Mouse (Mus musculus) midbrain, postnatal 0 days (tissue): ENCODE results near the gene Traf2. TPM values are rescaled to one million over a fixed set of nuclear protein-coding genes. Genes with fewer than 3 reads are reported as not detected.

ENCODE experiments used
- ATAC-seq: fragments of 200-750 bp; cut with Nextera tagmentation; 2 replicates; pipeline ENCODE4 v1.8.0; 2017; ENCODE audit warnings: moderate number of reproducible peaks, mild to moderate bottlenecking, moderate TSS enrichment, moderate library complexity; ENCODE audit not compliant: low FRiP score
- DNase-seq: peaks from one replicate; pipeline ENCODE4 v3.0.0-alpha.2; 2015; ENCODE audit warnings: low spot score
- H3K27ac ChIP-seq: fragments of 300-500 bp; sonication (generic); 2 replicates; pipeline ENCODE4 v1.5.1; 2014; ENCODE audit warnings: low read depth, mild to moderate bottlenecking, low read length, mixed read lengths
- H3K27me3 ChIP-seq: fragments of 300-500 bp; sonication (generic); 2 replicates; pipeline ENCODE4 v1.6.1; 2014; ENCODE audit warnings: low read length, control low read depth, mixed read lengths; ENCODE audit not compliant: insufficient read depth
- H3K36me3 ChIP-seq: fragments of 300-500 bp; sonication (generic); 2 replicates; pipeline ENCODE4 v1.6.1; 2014; ENCODE audit warnings: low read length, control low read depth, mixed read lengths; ENCODE audit not compliant: insufficient read depth
- H3K4me1 ChIP-seq: fragments of 300-500 bp; sonication (generic); 2 replicates; pipeline ENCODE4 v1.6.1; 2014; ENCODE audit warnings: mild to moderate bottlenecking, control low read depth, antibody characterized with exemption, low read length, mixed read lengths; ENCODE audit not compliant: insufficient read depth
- H3K4me2 ChIP-seq: fragments of 300-500 bp; sonication (generic); 2 replicates; pipeline ENCODE4 v1.6.1; 2014; ENCODE audit warnings: low read depth, mild to moderate bottlenecking, low read length, mixed read lengths; ENCODE audit not compliant: poor library complexity, severe bottlenecking
- H3K4me3 ChIP-seq: fragments of 300-500 bp; sonication (generic); 2 replicates; pipeline ENCODE4 v1.5.1; 2014; ENCODE audit warnings: low read depth, mild to moderate bottlenecking, low read length, moderate library complexity
- H3K9ac ChIP-seq: fragments of 300-500 bp; sonication (generic); replicated peaks from 2 replicates; pipeline ENCODE4 v1.6.1; 2014; ENCODE audit warnings: mild to moderate bottlenecking, low read length, moderate library complexity, mixed read lengths; ENCODE audit not compliant: poor library complexity, severe bottlenecking
- H3K9me3 ChIP-seq: fragments of 300-500 bp; sonication (generic); 2 replicates; pipeline ENCODE4 v1.6.1; 2016; ENCODE audit warnings: low read length, control low read depth
- CTCF ChIP-seq: IDR thresholded peaks from 2 replicates; pipeline ENCODE4 v1.5.1; 2016; ENCODE audit warnings: antibody characterized with exemption, mild to moderate bottlenecking
- WGBS: fragments of 180-500 bp; shearing (Covaris S2); extraction: QIAGEN DNeasy Blood & Tissue Kit; methylation state at CpG from one replicate; pipeline ENCODE4 v1.1.7; 2014; 5-methylcytosine and 5-hydroxymethylcytosine counted together
- polyA plus RNA-seq: library from polyadenylated mRNA; unstranded; fragments of >200 nt; fragmentation: Nextera tagmentation; extraction: Ambion mirVana; gene quantifications from 2 replicates; pipeline ENCODE4 v1.2.1, GENCODE M21; 2015
- total RNA-seq: library from RNA; depleted of rRNA; stranded (reverse); fragments of >200 nt; gene quantifications from 2 replicates; pipeline ENCODE4 v1.2.3, GENCODE M21; 2014

The Traf2 gene
- total and polyA plus RNA-seq, 2 experiments from 2014 or later, result 5.5 to 7.0 TPM

DNA sequence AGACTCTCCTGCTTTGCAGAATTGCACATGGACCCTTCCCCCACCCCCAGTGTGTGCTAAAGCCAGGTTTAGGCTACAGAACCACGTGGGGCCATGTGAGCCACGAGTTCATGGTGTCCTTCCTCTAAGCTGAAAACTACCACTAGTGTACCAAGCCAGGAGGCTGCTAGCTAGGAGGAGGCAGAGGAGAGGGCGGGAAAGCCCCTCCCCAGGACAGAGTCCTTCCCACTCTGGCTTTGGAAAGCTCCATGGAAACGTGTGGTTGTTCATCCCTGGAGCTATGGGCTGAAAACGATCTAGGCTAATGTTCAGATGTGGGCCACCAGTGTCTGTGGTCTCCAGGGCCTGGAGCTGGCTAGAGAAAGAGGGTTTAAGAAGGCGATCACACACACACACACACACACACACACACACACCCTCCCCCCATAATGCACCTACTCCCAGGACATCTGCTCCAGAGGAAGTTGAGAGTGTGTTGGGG lies 33.9 kb upstream of the Traf2 start:
- TF ChIP-seq CTCF, result no peak
- DNase-seq (no peak), ATAC-seq (no peak)
- H3K4me2 ChIP-seq, result peak overlapping the region; percentile 74
- no peak overlapping the region for H3K27ac ChIP-seq
- H3K9ac ChIP-seq, result peak overlapping the region; percentile 44; the same call in 1 of the 2 replicates
- H3K27me3 ChIP-seq, result peaks cover 38% of the 10 kb centered on the region
- H3K36me3 ChIP-seq, result peaks cover 57% of the 10 kb centered on the region
- peaks cover 22% of the 10 kb centered on the region for H3K4me1 ChIP-seq
- no peaks in the 10 kb centered on the region for H3K9me3 ChIP-seq
- peak overlapping the region; percentile 50 for H3K4me3 ChIP-seq
- 36% methylated on average over 6 of the region's 6 CpGs for WGBS

DNA sequence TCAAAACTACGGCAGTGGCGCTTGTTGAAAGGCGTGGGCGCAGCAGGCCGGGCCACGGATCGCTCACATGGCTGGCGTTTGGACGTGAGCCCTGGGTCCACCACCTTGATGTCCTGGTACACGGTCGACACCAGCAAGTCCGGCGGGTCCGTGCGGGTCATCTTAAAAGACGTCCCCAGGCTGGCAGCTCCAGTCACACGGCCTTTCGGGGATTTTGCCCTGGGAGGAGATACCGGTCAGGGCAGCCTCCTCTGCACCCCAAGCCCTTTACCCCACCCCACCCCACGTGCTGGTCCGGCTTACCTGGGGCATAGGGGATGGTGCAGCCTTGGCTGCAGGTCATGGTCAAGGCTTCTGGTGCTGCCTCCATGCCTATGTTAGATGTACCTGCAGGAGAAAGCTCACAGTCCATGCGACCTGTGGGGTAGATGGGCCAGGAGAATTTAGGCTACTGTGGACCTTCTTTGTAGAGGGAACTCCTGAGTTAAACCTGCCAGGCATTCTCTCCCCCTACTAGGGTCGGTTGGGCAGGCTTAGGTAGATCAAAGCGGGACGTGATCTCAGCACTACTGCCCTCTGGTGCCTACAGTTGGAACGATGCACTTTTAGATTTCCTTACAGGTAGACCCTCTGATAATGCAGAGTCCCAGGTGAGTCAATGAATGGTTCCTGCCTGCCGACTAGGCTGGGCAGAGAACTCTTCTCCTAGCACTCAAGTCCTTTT lies 33.2 kb upstream of the Traf2 start:
- H3K27me3 ChIP-seq, result peaks cover 38% of the 10 kb centered on the region
- peak; percentile 76 for TF ChIP-seq CTCF
- peaks cover 26% of the 10 kb centered on the region for H3K4me1 ChIP-seq

DNA sequence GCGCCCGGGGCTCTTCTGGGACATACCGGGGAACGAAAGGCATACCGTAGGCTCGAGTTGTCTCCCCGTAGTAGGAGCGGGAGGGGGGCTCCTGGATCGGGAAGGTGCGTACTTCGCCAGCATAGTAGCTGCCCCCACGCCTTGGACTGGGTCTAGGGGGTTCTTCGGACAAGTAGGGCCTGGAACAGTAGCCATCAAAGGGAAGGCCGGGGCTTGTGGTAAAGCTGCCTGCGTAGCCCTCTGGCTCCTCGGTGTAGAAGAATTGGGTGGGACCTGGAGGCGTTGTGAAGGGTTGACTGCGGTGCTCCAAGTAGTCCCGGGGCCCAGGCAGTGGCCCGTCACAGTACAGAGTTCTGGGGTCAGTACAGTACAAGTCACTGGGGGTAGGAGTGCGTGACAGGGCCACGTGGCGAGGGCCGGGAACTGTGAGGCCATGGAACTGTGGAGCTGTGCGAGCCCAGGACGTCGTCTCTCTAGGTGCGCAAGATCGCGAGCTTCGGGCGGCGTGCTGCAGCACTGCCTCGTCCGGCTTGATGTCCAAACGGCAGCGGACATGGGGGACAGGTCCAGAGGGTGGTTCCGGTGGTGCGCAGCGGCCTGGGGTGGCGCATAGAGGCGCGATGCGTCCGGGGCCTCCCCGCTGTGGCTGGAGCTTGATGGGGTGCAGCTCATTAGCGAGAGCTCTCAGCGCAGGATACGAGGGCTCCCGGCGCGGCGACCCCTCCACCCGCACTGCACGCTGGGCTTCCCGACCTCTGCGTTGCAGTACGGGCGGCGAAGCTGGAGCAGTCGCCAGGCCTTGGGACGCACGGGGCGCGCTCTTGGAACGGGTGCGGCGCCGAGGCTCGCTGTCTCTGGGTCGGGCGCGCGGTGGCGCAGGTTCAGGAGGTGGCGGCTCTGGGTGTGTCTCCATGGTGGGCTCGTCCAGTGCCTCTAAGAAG lies 32.3 kb upstream of the Traf2 start:
- Histone ChIP-seq H3K36me3 (peaks cover 43% of the 10 kb centered on the region), H3K4me3 (peak overlapping the region; percentile 12), H3K9me3 (no peaks in the 10 kb centered on the region), H3K27ac (no peak overlapping the region), H3K4me2 (peak overlapping the region; percentile 74; the same call in 1 of the 2 replicates), H3K9ac (no peak overlapping the region), H3K4me1 (peaks cover 26% of the 10 kb centered on the region), H3K27me3 (peaks cover 38% of the 10 kb centered on the region)
- ATAC-seq (no peak), DNase-seq (no peak)
- TF ChIP-seq CTCF, result no peak
- 21% methylated on average over 76 of the region's 77 CpGs for WGBS

More for the DNA sequence above, 33.2 kb upstream of the Traf2 start:
- H3K9ac ChIP-seq, result 0 out of 2 replicates have a peak overlapping the region, but pooled peaks have one; percentile 4
- DNase-seq (peak; percentile 72), ATAC-seq (no peak)
- no peaks in the 10 kb centered on the region for H3K9me3 ChIP-seq
- H3K36me3 ChIP-seq, result peaks cover 50% of the 10 kb centered on the region
- H3K4me2 ChIP-seq, result peak overlapping the region; percentile 74
- WGBS, result 14% methylated on average over 27 of the region's 27 CpGs
- peak overlapping the region; percentile 50; the same call in 1 of the 2 replicates for H3K4me3 ChIP-seq
- H3K27ac ChIP-seq, result no peak overlapping the region

DNA sequence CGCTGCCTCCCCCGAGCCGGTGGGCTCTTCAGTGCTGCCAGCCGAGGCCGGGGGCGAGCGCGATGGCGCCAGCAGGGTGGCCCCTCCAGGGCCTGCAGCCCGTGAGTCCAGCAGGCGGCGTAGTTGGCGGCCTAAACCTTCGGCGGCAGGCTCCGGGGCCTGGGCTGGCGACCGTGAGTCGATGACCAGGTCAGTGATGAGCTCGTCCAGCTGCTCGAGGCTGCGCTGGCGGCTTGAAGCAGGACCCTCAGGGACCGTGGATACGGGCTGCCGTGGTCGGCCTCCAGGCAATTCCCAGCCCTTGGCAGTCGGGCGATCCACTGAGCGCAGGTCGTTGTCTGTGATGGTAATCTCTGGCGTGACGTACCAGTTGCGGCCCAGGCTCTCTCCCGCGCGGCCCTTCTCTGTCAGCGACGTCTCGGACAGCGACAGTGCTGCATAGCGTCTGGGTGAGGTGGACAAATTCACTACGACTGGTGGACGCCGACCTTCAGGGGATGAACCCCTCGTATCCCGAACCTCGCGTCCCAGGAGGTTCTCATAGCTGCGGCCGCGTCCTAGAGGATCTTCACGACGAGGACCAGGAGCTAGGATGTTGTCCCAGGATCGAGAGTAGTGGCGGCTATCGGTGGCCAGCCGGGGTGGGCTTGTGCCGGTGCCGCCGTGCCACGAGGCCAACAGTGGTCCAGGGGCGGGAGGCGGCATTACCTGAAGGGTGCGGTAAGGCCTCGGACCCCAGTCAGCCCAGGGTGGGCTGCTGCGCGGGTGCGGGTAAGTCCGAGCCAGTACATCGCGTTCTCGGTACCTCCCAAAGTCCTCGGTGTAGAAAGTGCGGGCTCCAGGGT lies 31.4 kb upstream of the Traf2 start:
- Histone ChIP-seq H3K4me1 (peaks cover 29% of the 10 kb centered on the region), H3K27me3 (peaks cover 38% of the 10 kb centered on the region), H3K4me2 (no peak overlapping the region; the same call in 1 of the 2 replicates), H3K27ac (no peak overlapping the region), H3K4me3 (peak overlapping the region; percentile 13), H3K9me3 (no peaks in the 10 kb centered on the region), H3K9ac (no peak overlapping the region), H3K36me3 (peaks cover 37% of the 10 kb centered on the region)
- WGBS, result 23% methylated on average over 75 of the region's 75 CpGs
- peak; percentile 21; the same call in 1 of the 2 replicates for TF ChIP-seq CTCF
- ATAC-seq (no peak), DNase-seq (no peak)
